Mouse (Mus musculus) left cerebral cortex, adult 9 months (tissue): Measurements from ENCODE around the gene Pxylp1.

Experiments
- DNase-seq, 2 experiments: peaks; one replicate each; pipeline ENCODE4 v3.0.0; 2022; ENCODE audit warnings: low spot score in 2 of 2

Pxylp1 gene

GRCm38 (mm10) chr9:96891341-96892330, 833 bp downstream of the Pxylp1 start:
- no peak for DNase-seq

- no peak for DNase-seq
Observed at GRCm38 (mm10) chr9:96890756-96891155, 1.7 kb downstream of the Pxylp1 start.

GRCm38 (mm10) chr9:96890266-96890665, 2.2 kb downstream of the Pxylp1 start:
- DNase-seq = no peak

- DNase-seq = peak; percentile 45 to 78
Observed at GRCm38 (mm10) chr9:96889345-96890021, 3.0 kb downstream of the Pxylp1 start.

GRCm38 (mm10) chr9:96888742-96889344, 3.6 kb downstream of the Pxylp1 start:
- no peak for DNase-seq

- DNase-seq = no peak
Observed at GRCm38 (mm10) chr9:96887954-96888353, 4.5 kb downstream of the Pxylp1 start.

- DNase-seq = no peak
Observed at GRCm38 (mm10) chr9:96887492-96887891, 5.0 kb downstream of the Pxylp1 start.

- DNase-seq = no peak
Observed at GRCm38 (mm10) chr9:96885781-96886180, 6.7 kb downstream of the Pxylp1 start.

- DNase-seq = no peak
Observed at GRCm38 (mm10) chr9:96882496-96883265, 9.8 kb downstream of the Pxylp1 start.

- no peak for DNase-seq
Observed at GRCm38 (mm10) chr9:96881901-96882300, 10.6 kb downstream of the Pxylp1 start.

GRCm38 (mm10) chr9:96879024-96879423, 13.4 kb downstream of the Pxylp1 start:
- DNase-seq = no peak

- DNase-seq = no peak
Observed at GRCm38 (mm10) chr9:96878464-96878863, 14.0 kb downstream of the Pxylp1 start.

- DNase-seq = no peak
Observed at GRCm38 (mm10) chr9:96875704-96876103, 16.8 kb downstream of the Pxylp1 start.

GRCm38 (mm10) chr9:96873082-96873481, 19.4 kb downstream of the Pxylp1 start:
- DNase-seq = peak in 1 of 2 experiments; percentile 75

- no peak for DNase-seq
Observed at GRCm38 (mm10) chr9:96870104-96870503, 22.4 kb downstream of the Pxylp1 start.

GRCm38 (mm10) chr9:96869542-96869941, 22.9 kb downstream of the Pxylp1 start:
- no peak for DNase-seq

- no peak for DNase-seq
Observed at GRCm38 (mm10) chr9:96868546-96868945, 23.9 kb downstream of the Pxylp1 start.

GRCm38 (mm10) chr9:96867165-96867564, 25.3 kb downstream of the Pxylp1 start:
- no peak for DNase-seq

GRCm38 (mm10) chr9:96866196-96866595, 26.3 kb downstream of the Pxylp1 start:
- DNase-seq = no peak

- DNase-seq = peak in 1 of 2 experiments; percentile 51
Observed at GRCm38 (mm10) chr9:96865473-96866050, 26.9 kb downstream of the Pxylp1 start.

GRCm38 (mm10) chr9:96863539-96863938, 28.9 kb downstream of the Pxylp1 start:
- no peak for DNase-seq
